Mouse (Mus musculus) neural tube, embryonic 11.5 days (tissue): ENCODE measurements around the gene Tmprss9. TPM values are rescaled to one million over a fixed set of nuclear protein-coding genes. Genes with fewer than 3 reads are reported as not detected.

Experiments used
- ATAC-seq: fragments of 200-750 bp; cut with Nextera tagmentation; 2 replicates; pipeline ENCODE4 v1.8.0; 2017; ENCODE audit warnings: moderate number of reproducible peaks, mild to moderate bottlenecking, moderate TSS enrichment, moderate library complexity; ENCODE audit not compliant: insufficient read depth, low FRiP score, low TSS enrichment
- DNase-seq: peaks from one replicate; pipeline ENCODE4 v3.0.0-alpha.2; 2015; ENCODE audit warnings: low spot score
- H3K27ac ChIP-seq: fragments of 300-500 bp; sonication (generic); 2 replicates; pipeline ENCODE4 v1.5.1; 2014; ENCODE audit warnings: low read depth, mild to moderate bottlenecking, low read length
- H3K27me3 ChIP-seq: fragments of 300-500 bp; sonication (generic); 2 replicates; pipeline ENCODE4 v1.6.1; 2014; ENCODE audit warnings: mild to moderate bottlenecking, low read length, mixed read lengths; ENCODE audit not compliant: control insufficient read depth, insufficient read depth
- H3K36me3 ChIP-seq: fragments of 300-500 bp; sonication (generic); 2 replicates; pipeline ENCODE4 v1.6.1; 2014; ENCODE audit warnings: mild to moderate bottlenecking, low read length, moderate library complexity, mixed read lengths; ENCODE audit not compliant: control insufficient read depth, insufficient read depth
- H3K4me1 ChIP-seq: fragments of 300-500 bp; sonication (generic); 2 replicates; pipeline ENCODE4 v1.6.1; 2014; ENCODE audit warnings: low read length, mixed read lengths; ENCODE audit not compliant: control insufficient read depth, insufficient read depth
- H3K4me2 ChIP-seq: fragments of 300-500 bp; sonication (generic); 2 replicates; pipeline ENCODE4 v1.6.1; 2014; ENCODE audit warnings: low read depth, mild to moderate bottlenecking, moderate library complexity
- H3K4me3 ChIP-seq: fragments of 300-500 bp; sonication (generic); 2 replicates; pipeline ENCODE4 v1.5.1; 2014; ENCODE audit warnings: low read depth, low read length
- H3K9ac ChIP-seq: fragments of 300-500 bp; sonication (generic); 2 replicates; pipeline ENCODE4 v1.6.1; 2014; ENCODE audit warnings: mild to moderate bottlenecking, low read length
- H3K9me3 ChIP-seq: fragments of 300-500 bp; sonication (generic); 2 replicates; pipeline ENCODE4 v1.6.1; 2016; ENCODE audit warnings: low read length; ENCODE audit not compliant: control insufficient read depth
- WGBS: fragments of 180-500 bp; shearing (Covaris S2); extraction: QIAGEN DNeasy Blood & Tissue Kit; methylation state at CpG from one replicate; pipeline ENCODE4 v1.1.7; 2014; 5-methylcytosine and 5-hydroxymethylcytosine counted together
- polyA plus RNA-seq: library from polyadenylated mRNA; unstranded; fragments of >200 nt; fragmentation: Nextera tagmentation; extraction: Ambion mirVana; gene quantifications from 2 replicates; pipeline ENCODE4 v1.2.1, GENCODE M21; 2014

The Tmprss9 gene
- polyA plus RNA-seq, 1 experiment from 2014 or later: 0.08 TPM

DNA sequence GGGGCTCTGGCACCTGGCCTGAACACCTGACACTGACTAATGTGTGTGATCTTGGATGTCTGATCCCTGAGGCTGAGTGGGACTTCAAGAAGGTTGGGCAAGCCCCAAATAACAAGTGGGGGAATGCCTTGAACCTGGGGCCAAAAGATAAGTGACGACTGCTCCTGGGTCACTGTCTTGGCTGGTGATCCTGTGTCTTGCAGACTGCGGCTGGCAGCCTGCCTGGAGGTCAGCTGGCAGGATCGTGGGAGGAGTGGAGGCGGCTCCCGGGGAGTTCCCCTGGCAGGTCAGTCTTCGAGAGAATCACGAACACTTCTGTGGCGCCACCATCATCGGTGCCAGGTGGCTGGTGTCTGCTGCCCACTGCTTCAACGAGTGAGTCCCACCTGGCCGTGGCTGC is 15.5 kb downstream of the Tmprss9 start:
- 75% methylated on average over 11 of the region's 11 CpGs for WGBS
- no peaks in the 10 kb centered on the region for H3K9me3 ChIP-seq
- H3K4me3 ChIP-seq: no peak overlapping the region
- no peaks in the 10 kb centered on the region for H3K36me3 ChIP-seq
- H3K9ac ChIP-seq: no peak overlapping the region
- no peak overlapping the region for H3K4me2 ChIP-seq
- H3K27me3 ChIP-seq: peaks cover 4% of the 10 kb centered on the region; the same call in 1 of the 2 replicates
- ATAC-seq: no peak
- no peak for DNase-seq
- H3K4me1 ChIP-seq: no peaks in the 10 kb centered on the region
- no peak overlapping the region for H3K27ac ChIP-seq

DNA sequence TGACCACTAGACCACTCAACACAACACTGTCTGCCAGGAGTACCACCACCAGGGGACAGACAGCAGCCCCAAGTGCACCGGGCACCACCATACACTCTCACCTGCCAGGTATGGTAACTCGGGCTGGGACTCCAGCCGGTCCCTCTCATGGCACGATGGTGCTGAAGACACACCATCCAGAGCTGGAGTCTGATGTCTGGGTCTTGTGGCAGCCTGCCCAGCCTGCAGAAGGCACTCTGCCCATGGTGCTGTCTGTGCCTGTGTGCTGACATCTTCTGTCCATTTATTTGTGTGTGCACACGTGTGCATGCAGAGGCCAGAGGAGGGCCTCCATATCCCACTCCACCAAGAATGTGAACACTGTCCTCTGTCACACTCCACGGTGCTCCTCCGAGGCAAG is 23.5 kb downstream of the Tmprss9 start:
- WGBS: 84% methylated on average over 7 of the region's 7 CpGs

DNA sequence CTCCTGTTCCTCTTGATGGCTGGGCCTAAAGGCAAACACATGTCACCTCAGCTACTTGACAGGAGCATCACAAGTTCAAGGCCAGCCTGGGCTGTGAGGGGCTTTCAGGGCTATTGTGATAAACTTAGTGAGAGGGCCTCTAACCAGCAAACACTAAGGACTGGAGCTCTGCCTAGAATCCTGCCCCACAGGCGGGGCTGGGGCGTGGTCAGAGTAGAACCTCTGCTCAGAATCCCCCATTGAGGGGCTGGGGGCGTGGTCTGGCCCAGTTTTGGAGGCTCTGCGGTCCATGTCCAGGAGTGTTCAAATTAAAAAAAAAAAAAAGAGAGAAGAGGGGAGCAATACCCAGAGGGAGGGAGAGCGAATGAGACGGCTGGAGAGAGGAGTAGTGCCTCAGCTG is 24.0 kb downstream of the Tmprss9 start:
- peaks cover 6% of the 10 kb centered on the region for H3K4me1 ChIP-seq
- WGBS: 82% methylated on average over 6 of the region's 6 CpGs
- no peaks in the 10 kb centered on the region for H3K36me3 ChIP-seq
- DNase-seq (no peak), ATAC-seq (no peak)
- no peak overlapping the region for H3K27ac ChIP-seq
- H3K9me3 ChIP-seq: no peaks in the 10 kb centered on the region
- no peak overlapping the region for H3K4me3 ChIP-seq
- no peaks in the 10 kb centered on the region for H3K27me3 ChIP-seq
- H3K4me2 ChIP-seq: no peak overlapping the region
- no peak overlapping the region for H3K9ac ChIP-seq

More for the DNA sequence above, 23.5 kb downstream of the Tmprss9 start:
- no peaks in the 10 kb centered on the region for H3K36me3 ChIP-seq
- ATAC-seq: no peak
- no peak overlapping the region for H3K4me2 ChIP-seq
- no peaks in the 10 kb centered on the region for H3K27me3 ChIP-seq
- no peak for DNase-seq
- H3K4me1 ChIP-seq: peaks cover 6% of the 10 kb centered on the region
- no peak overlapping the region for H3K27ac ChIP-seq
- no peak overlapping the region for H3K9ac ChIP-seq
- no peaks in the 10 kb centered on the region for H3K9me3 ChIP-seq
- H3K4me3 ChIP-seq: no peak overlapping the region

DNA sequence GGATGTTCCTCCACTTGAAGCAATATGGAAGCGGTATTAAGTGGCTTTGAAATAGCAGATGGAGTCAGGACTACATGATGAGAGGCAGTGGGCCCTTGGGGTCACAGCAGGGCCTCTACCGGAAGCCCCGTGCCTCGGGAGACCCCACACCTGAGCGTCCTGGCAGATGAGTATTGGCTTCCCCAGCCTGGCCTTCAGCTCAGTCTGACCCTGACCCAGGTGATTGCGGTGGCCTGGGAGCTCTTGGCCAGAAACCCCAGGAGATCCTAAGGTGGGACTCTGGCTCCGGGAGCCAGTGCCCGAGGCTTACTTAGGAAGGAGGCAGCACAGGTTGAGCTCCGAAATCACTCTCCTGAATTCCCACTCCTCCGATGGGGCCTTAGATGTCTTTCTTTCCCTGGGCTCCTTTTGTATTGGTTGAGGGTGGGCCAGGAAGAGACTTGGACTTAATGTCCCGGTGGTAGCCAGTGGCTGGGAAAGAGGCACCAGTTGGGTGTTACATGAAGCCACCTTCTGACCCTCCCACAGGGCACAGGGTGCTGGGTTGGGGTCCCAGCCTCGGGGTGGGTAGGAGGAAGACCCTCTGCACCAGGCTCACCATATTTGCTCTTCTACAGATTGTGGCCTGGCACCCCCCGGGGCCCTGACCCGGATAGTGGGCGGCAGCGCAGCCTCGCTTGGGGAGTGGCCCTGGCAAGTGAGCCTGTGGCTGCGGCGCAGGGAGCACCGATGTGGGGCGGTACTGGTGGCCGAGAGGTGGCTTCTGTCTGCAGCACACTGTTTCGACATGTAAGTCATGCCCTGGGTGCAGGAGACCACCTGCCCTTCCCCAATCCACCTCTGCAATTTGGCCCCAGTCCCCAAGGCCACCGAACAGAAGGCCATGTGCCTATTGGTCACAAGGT is 25.2 kb downstream of the Tmprss9 start:
- Histone ChIP-seq H3K36me3 (no peaks in the 10 kb centered on the region), H3K27me3 (no peaks in the 10 kb centered on the region), H3K4me2 (no peak overlapping the region), H3K4me1 (peaks cover 6% of the 10 kb centered on the region), H3K27ac (no peak overlapping the region), H3K4me3 (no peak overlapping the region), H3K9ac (no peak overlapping the region), H3K9me3 (no peaks in the 10 kb centered on the region)
- DNase-seq: no peak
- WGBS: 75% methylated on average over 24 of the region's 24 CpGs
- no peak for ATAC-seq

DNA sequence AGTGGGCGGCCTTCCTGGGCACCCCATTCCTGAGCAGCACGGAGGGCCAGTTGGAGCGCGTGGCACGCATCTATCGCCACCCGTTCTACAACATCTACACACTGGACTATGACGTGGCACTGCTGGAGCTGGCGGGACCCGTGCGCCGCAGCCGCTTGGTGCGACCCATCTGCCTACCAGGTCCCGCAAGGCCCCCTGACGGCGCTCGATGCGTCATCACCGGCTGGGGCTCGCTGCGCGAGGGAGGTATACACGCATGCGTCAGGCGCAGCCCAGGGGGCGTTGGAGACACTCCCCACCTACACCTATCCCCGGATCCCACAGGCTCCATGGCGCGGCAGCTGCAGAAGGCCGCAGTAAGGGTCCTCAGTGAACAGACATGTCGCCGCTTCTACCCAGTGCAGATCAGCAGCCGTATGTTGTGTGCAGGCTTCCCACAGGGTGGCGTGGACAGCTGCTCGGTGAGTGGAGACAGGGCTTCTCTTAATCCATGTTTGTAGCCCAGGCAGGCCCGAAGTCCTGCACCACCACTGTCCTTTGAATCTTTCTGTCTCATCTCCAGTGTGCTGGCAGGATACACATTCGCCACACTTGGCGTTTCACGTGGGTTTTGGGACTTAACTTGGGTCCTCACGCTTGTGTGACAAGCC is 26.3 kb downstream of the Tmprss9 start:
- 32% methylated on average over 41 of the region's 41 CpGs for WGBS
- Histone ChIP-seq H3K9ac (no peak overlapping the region; the same call in 1 of the 2 replicates), H3K4me1 (peaks cover 6% of the 10 kb centered on the region), H3K36me3 (no peaks in the 10 kb centered on the region; the same call in 1 of the 2 replicates), H3K27me3 (no peaks in the 10 kb centered on the region), H3K4me3 (peak overlapping the region; percentile 15; the same call in 1 of the 2 replicates), H3K9me3 (no peaks in the 10 kb centered on the region), H3K27ac (no peak overlapping the region), H3K4me2 (peak overlapping the region; percentile 13; the same call in 1 of the 2 replicates)
- no peak for ATAC-seq
- no peak for DNase-seq

- no peaks in the 10 kb centered on the region for H3K27me3 ChIP-seq
- H3K27ac ChIP-seq: no peak overlapping the region
- no peak overlapping the region for H3K9ac ChIP-seq
- H3K36me3 ChIP-seq: peaks cover 9% of the 10 kb centered on the region
- no peak for ATAC-seq
- H3K4me1 ChIP-seq: peaks cover 6% of the 10 kb centered on the region
- DNase-seq: no peak
- 89% methylated on average over 8 of the region's 8 CpGs for WGBS
- no peak overlapping the region for H3K4me2 ChIP-seq
- no peak overlapping the region for H3K4me3 ChIP-seq
- H3K9me3 ChIP-seq: no peaks in the 10 kb centered on the region
These were observed 27.4 kb downstream of the Tmprss9 start for GRCm38 (mm10) chr10:80899074-80899473.

DNA sequence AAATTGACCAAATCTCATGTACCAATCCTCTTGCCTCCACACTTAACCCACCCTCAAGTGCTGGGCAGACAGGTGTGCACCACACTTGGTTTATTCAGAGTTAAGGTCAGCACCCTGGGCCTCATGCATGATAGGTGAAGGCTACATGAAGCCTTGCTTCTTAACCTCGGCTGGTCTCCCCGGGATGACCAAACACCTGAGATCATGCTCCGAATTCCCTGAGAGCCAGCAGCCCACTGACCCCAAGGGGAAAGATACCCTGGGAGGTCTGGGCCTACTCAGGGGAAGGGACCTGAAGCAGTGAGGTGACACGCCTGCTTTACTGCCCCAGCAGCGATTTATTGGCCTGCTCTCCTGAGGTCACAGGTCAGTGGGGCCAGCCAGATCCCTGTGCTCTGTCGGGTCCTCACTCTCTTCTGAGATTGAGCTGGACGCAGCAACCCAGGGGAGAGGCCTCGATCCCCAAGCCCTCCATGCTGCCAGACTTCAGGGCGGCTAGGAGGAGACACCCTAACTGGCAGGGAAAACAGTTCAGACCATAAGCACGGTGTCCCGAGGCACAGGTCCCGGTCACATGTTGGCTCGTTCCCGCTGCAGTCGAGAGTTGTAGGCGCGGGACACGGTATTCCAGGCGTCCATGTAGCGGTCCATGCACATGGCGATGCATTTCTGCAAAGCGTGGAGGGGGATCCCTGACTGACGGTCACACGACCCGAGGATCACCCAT is 28.1 kb downstream of the Tmprss9 start:
- 15% methylated on average over 25 of the region's 25 CpGs for WGBS
- H3K4me2 ChIP-seq: peak overlapping the region; percentile 94
- H3K27ac ChIP-seq: no peak overlapping the region
- no peaks in the 10 kb centered on the region for H3K9me3 ChIP-seq
- no peaks in the 10 kb centered on the region for H3K27me3 ChIP-seq
- H3K9ac ChIP-seq: peak overlapping the region; percentile 69
- H3K36me3 ChIP-seq: peaks cover 16% of the 10 kb centered on the region
- no peak for DNase-seq
- peaks cover 6% of the 10 kb centered on the region for H3K4me1 ChIP-seq
- ATAC-seq: no peak; the same call in 1 of the 2 replicates
- H3K4me3 ChIP-seq: peak overlapping the region; percentile 80

- peak within 1 kb of the TSS; percentile 80 for H3K4me3 ChIP-seq
- H3K9ac ChIP-seq: peak within 1 kb of the TSS; percentile 69
- peak; percentile 91 for ATAC-seq
- H3K4me2 ChIP-seq: peak within 1 kb of the TSS; percentile 94
- peaks cover 6% of the 10 kb centered on the region for H3K4me1 ChIP-seq
- WGBS: under 1% methylated on average over 72 of the region's 72 CpGs
- H3K27ac ChIP-seq: peak within 1 kb of the TSS; percentile 45; the same call in 1 of the 2 replicates
- H3K36me3 ChIP-seq: peaks cover 19% of the 10 kb centered on the region
- no peaks in the 10 kb centered on the region for H3K9me3 ChIP-seq
- no peaks in the 10 kb centered on the region for H3K27me3 ChIP-seq
- DNase-seq: peak; percentile 99
These were observed 28.9 kb downstream of the Tmprss9 start, which contains the start of gene Timm13 for GRCm38 (mm10) chr10:80900318-80901247. Gene Timm13, minus strand, starts transcription at chr10:80900969.
